Mouse (Mus musculus) stomach, embryonic 15.5 days (tissue): ENCODE data around the gene Ccn6. TPM values are rescaled to one million over a fixed set of nuclear protein-coding genes. Genes with fewer than 3 reads are reported as not detected.

Source experiments
- ATAC-seq: fragments of 200-750 bp; cut with Nextera tagmentation; 2 replicates; pipeline ENCODE4 v1.8.0; 2017; ENCODE audit warnings: low read depth, moderate number of reproducible peaks, moderate TSS enrichment; ENCODE audit not compliant: insufficient read depth, low FRiP score
- H3K27ac ChIP-seq: fragments of 300-500 bp; sonication (generic); 2 replicates; pipeline ENCODE4 v1.5.1; 2015; ENCODE audit warnings: mild to moderate bottlenecking, inconsistent platforms
- H3K27me3 ChIP-seq: fragments of 300-500 bp; sonication (generic); replicated peaks from 2 replicates; pipeline ENCODE4 v1.6.1; 2015; ENCODE audit warnings: inconsistent platforms
- H3K36me3 ChIP-seq: fragments of 300-500 bp; sonication (generic); 2 replicates; pipeline ENCODE4 v1.6.1; 2015; ENCODE audit warnings: inconsistent platforms
- H3K4me1 ChIP-seq: fragments of 300-500 bp; sonication (generic); 2 replicates; pipeline ENCODE4 v1.6.1; 2015; ENCODE audit warnings: inconsistent platforms
- H3K4me2 ChIP-seq: fragments of 300-500 bp; sonication (generic); 2 replicates; pipeline ENCODE4 v1.6.1; 2015; ENCODE audit warnings: mild to moderate bottlenecking, inconsistent platforms
- H3K4me3 ChIP-seq: fragments of 300-500 bp; sonication (generic); replicated peaks from 2 replicates; pipeline ENCODE4 v1.5.1; 2015; ENCODE audit warnings: inconsistent platforms
- H3K9ac ChIP-seq: fragments of 300-500 bp; sonication (generic); 2 replicates; pipeline ENCODE4 v1.6.1; 2015; ENCODE audit warnings: inconsistent platforms
- H3K9me3 ChIP-seq: fragments of 300-500 bp; sonication (generic); 2 replicates; pipeline ENCODE4 v1.6.1; 2016; ENCODE audit warnings: inconsistent platforms
- WGBS: fragments of 180-500 bp; shearing (Covaris S2); methylation state at CpG from one replicate; pipeline ENCODE4 v1.1.7; 2015; 5-methylcytosine and 5-hydroxymethylcytosine counted together
- polyA plus RNA-seq: library from polyadenylated mRNA; unstranded; fragments of >200 nt; fragmentation: Nextera tagmentation; extraction: Ambion mirVana; gene quantifications from 2 replicates; pipeline ENCODE4 v1.2.1, GENCODE M21; 2015

Ccn6 gene
- polyA plus RNA-seq, 1 experiment from 2014 or later: 0.33 TPM

- whole genome bisulfite sequencing: 70% methylated on average over 6 of the region's 6 CpGs
These were observed 8.9 kb upstream of the Ccn6 start for GRCm38 (mm10) chr10:39172540-39172931.

GRCm38 (mm10) chr10:39171603-39172539, 8.3 kb upstream of the Ccn6 start:
- Histone ChIP-seq H3K9me3 (no peaks in the 10 kb centered on the region), H3K4me2 (peak overlapping the region; percentile 86), H3K4me3 (peak overlapping the region; percentile 51), H3K27ac (peak overlapping the region; percentile 90), H3K9ac (0 out of 2 replicates have a peak overlapping the region, but pooled peaks have one; percentile 5), H3K4me1 (peaks cover 3% of the 10 kb centered on the region; the same call in 1 of the 2 replicates), H3K27me3 (no peaks in the 10 kb centered on the region), H3K36me3 (no peaks in the 10 kb centered on the region)
- ATAC-seq: peak; percentile 70
- 15% methylated on average over 26 of the region's 26 CpGs for WGBS

More at GRCm38 (mm10) chr10:39172540-39172931, 8.9 kb upstream of the Ccn6 start:
- no peaks in the 10 kb centered on the region for H3K27me3 ChIP-seq
- H3K9ac ChIP-seq: no peak overlapping the region
- no peak for ATAC-seq
- no peak overlapping the region for H3K4me3 ChIP-seq
- peak overlapping the region; percentile 86 for H3K4me2 ChIP-seq
- no peaks in the 10 kb centered on the region for H3K36me3 ChIP-seq
- peak overlapping the region; percentile 90 for H3K27ac ChIP-seq
- peaks cover 3% of the 10 kb centered on the region; the same call in 1 of the 2 replicates for H3K4me1 ChIP-seq
- no peaks in the 10 kb centered on the region for H3K9me3 ChIP-seq

- no peaks in the 10 kb centered on the region for H3K9me3 ChIP-seq
- H3K27me3 ChIP-seq: no peaks in the 10 kb centered on the region
- peak; percentile 87 for ATAC-seq
- H3K36me3 ChIP-seq: no peaks in the 10 kb centered on the region
- peaks cover 3% of the 10 kb centered on the region; the same call in 1 of the 2 replicates for H3K4me1 ChIP-seq
- WGBS: under 1% methylated on average over 19 of the region's 19 CpGs
- H3K27ac ChIP-seq: peak overlapping the region; percentile 90
- H3K4me3 ChIP-seq: peak overlapping the region; percentile 51
- H3K9ac ChIP-seq: 0 out of 2 replicates have a peak overlapping the region, but pooled peaks have one; percentile 5
- peak overlapping the region; percentile 86 for H3K4me2 ChIP-seq
These were observed 7.5 kb upstream of the Ccn6 start for GRCm38 (mm10) chr10:39171134-39171533.

GRCm38 (mm10) chr10:39170706-39171105, 7.1 kb upstream of the Ccn6 start:
- no peak; the same call in 1 of the 2 replicates for ATAC-seq
- Histone ChIP-seq H3K4me2 (peak overlapping the region; percentile 86), H3K9me3 (no peaks in the 10 kb centered on the region), H3K4me1 (peaks cover 3% of the 10 kb centered on the region; the same call in 1 of the 2 replicates), H3K27ac (no peak overlapping the region), H3K36me3 (no peaks in the 10 kb centered on the region), H3K27me3 (no peaks in the 10 kb centered on the region), H3K4me3 (no peak overlapping the region), H3K9ac (no peak overlapping the region)
- 11% methylated on average over 6 of the region's 6 CpGs for WGBS

- 17% methylated on average over 8 of the region's 8 CpGs for WGBS
- H3K27ac ChIP-seq: no peak overlapping the region
These were observed 6.6 kb upstream of the Ccn6 start for GRCm38 (mm10) chr10:39170181-39170580.

GRCm38 (mm10) chr10:39169642-39170041, 6.0 kb upstream of the Ccn6 start:
- H3K9ac ChIP-seq: no peak overlapping the region
- no peak for ATAC-seq
- H3K27ac ChIP-seq: no peak overlapping the region
- no peaks in the 10 kb centered on the region for H3K27me3 ChIP-seq
- no peak overlapping the region for H3K4me3 ChIP-seq
- H3K4me1 ChIP-seq: peaks cover 8% of the 10 kb centered on the region; the same call in 1 of the 2 replicates
- H3K36me3 ChIP-seq: no peaks in the 10 kb centered on the region
- H3K4me2 ChIP-seq: peak overlapping the region; percentile 30; the same call in 1 of the 2 replicates
- H3K9me3 ChIP-seq: no peaks in the 10 kb centered on the region
- WGBS: 57% methylated on average over 9 of the region's 9 CpGs

More at GRCm38 (mm10) chr10:39170181-39170580, 6.6 kb upstream of the Ccn6 start:
- H3K9me3 ChIP-seq: no peaks in the 10 kb centered on the region
- H3K36me3 ChIP-seq: no peaks in the 10 kb centered on the region
- peaks cover 7% of the 10 kb centered on the region; the same call in 1 of the 2 replicates for H3K4me1 ChIP-seq
- no peak overlapping the region for H3K4me3 ChIP-seq
- H3K27me3 ChIP-seq: no peaks in the 10 kb centered on the region
- no peak for ATAC-seq
- H3K9ac ChIP-seq: no peak overlapping the region
- H3K4me2 ChIP-seq: peak overlapping the region; percentile 30; the same call in 1 of the 2 replicates

GRCm38 (mm10) chr10:39167611-39168010, 4.0 kb upstream of the Ccn6 start:
- Histone ChIP-seq H3K27me3 (no peaks in the 10 kb centered on the region), H3K4me1 (peaks cover 13% of the 10 kb centered on the region; the same call in 1 of the 2 replicates), H3K36me3 (no peaks in the 10 kb centered on the region), H3K27ac (no peak overlapping the region), H3K9ac (no peak overlapping the region), H3K9me3 (no peaks in the 10 kb centered on the region), H3K4me2 (no peak overlapping the region), H3K4me3 (no peak overlapping the region)
- WGBS: 74% methylated on average over 11 of the region's 11 CpGs
- no peak for ATAC-seq

GRCm38 (mm10) chr10:39165632-39166115, 2.1 kb upstream of the Ccn6 start:
- H3K27me3 ChIP-seq: no peaks in the 10 kb centered on the region
- no peaks in the 10 kb centered on the region for H3K9me3 ChIP-seq
- peak overlapping the region; percentile 77 for H3K27ac ChIP-seq
- peak overlapping the region; percentile 43 for H3K4me2 ChIP-seq
- H3K4me1 ChIP-seq: peaks cover 11% of the 10 kb centered on the region; the same call in 1 of the 2 replicates
- H3K36me3 ChIP-seq: no peaks in the 10 kb centered on the region
- H3K9ac ChIP-seq: no peak overlapping the region
- ATAC-seq: no peak
- peak overlapping the region; percentile 27; the same call in 1 of the 2 replicates for H3K4me3 ChIP-seq
- 26% methylated on average over 11 of the region's 11 CpGs for WGBS

GRCm38 (mm10) chr10:39162666-39163484, 719 bp downstream of the Ccn6 start:
- 16% methylated on average over 18 of the region's 18 CpGs for WGBS
- Histone ChIP-seq H3K9ac (no peak overlapping the region), H3K4me1 (peaks cover 10% of the 10 kb centered on the region; the same call in 1 of the 2 replicates), H3K27ac (no peak overlapping the region), H3K27me3 (no peaks in the 10 kb centered on the region), H3K4me2 (peak overlapping the region; percentile 41), H3K9me3 (no peaks in the 10 kb centered on the region), H3K4me3 (no peak overlapping the region; the same call in 1 of the 2 replicates), H3K36me3 (no peaks in the 10 kb centered on the region)
- ATAC-seq: no peak

GRCm38 (mm10) chr10:39161406-39161805, 2.2 kb downstream of the Ccn6 start:
- Histone ChIP-seq H3K9me3 (no peaks in the 10 kb centered on the region), H3K27ac (no peak overlapping the region), H3K36me3 (no peaks in the 10 kb centered on the region), H3K4me1 (peaks cover 10% of the 10 kb centered on the region; the same call in 1 of the 2 replicates), H3K4me2 (no peak overlapping the region), H3K27me3 (no peaks in the 10 kb centered on the region), H3K4me3 (no peak overlapping the region), H3K9ac (no peak overlapping the region)
- ATAC-seq: no peak; the same call in 1 of the 2 replicates
- WGBS: 94% methylated on average over 1 of the region's 1 CpGs

- Histone ChIP-seq H3K36me3 (no peaks in the 10 kb centered on the region), H3K4me1 (0 out of 2 replicates have a peak, but pooled peaks cover 4% of the 10 kb centered on the region), H3K9ac (no peak overlapping the region), H3K27ac (no peak overlapping the region), H3K9me3 (no peaks in the 10 kb centered on the region), H3K4me2 (no peak overlapping the region), H3K4me3 (no peak overlapping the region), H3K27me3 (no peaks in the 10 kb centered on the region)
- ATAC-seq: no peak
- 65% methylated on average over 12 of the region's 12 CpGs for WGBS
These were observed 5.3 kb downstream of the Ccn6 start for GRCm38 (mm10) chr10:39158306-39158705.
